Mouse (Mus musculus) Muller cell, postnatal 12 days (primary cell): ENCODE measurements at regions not wholly inside any gene's neighbourhood (a gene's known extent, or its start where the extent isn't known, plus 50 kb on each side); places are given as distances from the start of the nearest gene placed in this dataset.

Experiments
- DNase-seq: peaks from one replicate; pipeline ENCODE4 v3.0.0-alpha.2; 2015; ENCODE audit errors: inconsistent ontology term

- DNase-seq, result no peak
Measured at GRCm38 (mm10) chr12:37632368-37632767, 185.2 kb upstream of the Dgkb start.

GRCm38 (mm10) chr12:37633286-37633685 lies 184.2 kb upstream of the Dgkb start:
- DNase-seq, result peak; percentile 2

GRCm38 (mm10) chr12:37646186-37646585 lies 171.3 kb upstream of the Dgkb start:
- no peak for DNase-seq

DNA sequence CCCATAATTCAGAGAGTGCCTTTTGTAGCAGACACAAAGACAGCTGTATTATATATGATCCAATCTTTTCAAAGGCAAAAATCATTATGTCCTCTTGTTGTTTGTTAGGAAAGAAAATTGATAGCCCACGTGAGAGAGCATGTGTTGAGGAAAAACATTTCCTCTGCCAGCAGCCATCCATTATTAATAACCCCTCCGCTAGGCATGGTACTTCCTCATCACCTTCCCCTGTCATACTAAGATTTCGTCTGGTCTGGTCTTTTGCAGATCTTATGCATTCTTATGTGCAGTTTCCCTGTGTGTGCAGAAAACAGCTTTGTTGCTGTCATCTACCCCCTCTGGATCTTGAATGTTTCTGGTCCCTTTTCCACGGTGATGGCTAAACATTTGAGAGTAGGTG lies 164.2 kb upstream of the Dgkb start:
- DNase-seq, result no peak

- DNase-seq, result no peak
Measured at GRCm38 (mm10) chr12:37654256-37654655, 163.3 kb upstream of the Dgkb start.

- DNase-seq, result no peak
Measured at GRCm38 (mm10) chr12:37660016-37660415, 157.5 kb upstream of the Dgkb start.

DNA sequence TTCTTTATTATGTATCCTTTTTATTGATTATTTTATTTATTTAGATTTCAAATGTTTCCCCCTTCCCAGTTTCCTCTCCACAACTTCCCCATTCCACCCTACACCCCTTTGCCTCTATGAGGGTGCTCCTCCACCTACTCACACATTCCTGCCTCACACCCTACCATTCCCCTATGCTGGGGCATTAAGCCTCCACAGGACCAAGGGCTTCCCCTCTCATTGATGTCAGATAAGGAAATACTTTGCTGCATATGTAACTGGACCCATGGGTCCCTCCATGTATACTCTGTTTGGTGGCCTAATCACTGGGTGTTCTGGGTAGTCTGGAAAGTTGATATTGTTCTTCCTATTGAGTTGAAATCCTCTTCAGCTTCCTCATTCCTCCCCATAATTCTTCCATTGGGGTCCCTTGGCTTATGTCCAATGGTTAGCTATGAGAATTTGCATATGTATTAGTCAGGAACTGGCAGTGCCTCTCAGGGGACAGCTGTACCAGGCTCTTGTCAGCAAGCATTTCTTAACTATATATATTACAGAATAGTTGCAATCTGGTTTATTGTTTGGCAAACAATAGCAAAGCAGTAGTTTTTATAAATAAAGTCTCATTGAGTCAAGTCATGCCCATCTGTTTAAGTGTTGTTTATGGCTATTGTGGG lies 134.9 kb upstream of the Dgkb start:
- DNase-seq, result no peak

- no peak for DNase-seq
Measured at GRCm38 (mm10) chr12:37692584-37692983, 124.9 kb upstream of the Dgkb start.
